Mouse (Mus musculus) neural tube, embryonic 15.5 days (tissue): ENCODE measurements around the gene Fam221b. TPM values are rescaled to one million over a fixed set of nuclear protein-coding genes. Genes with fewer than 3 reads are reported as not detected.
A peak's percentile ranks its signal among the peaks of the same experiment; 100 is the strongest.

Source experiments
- ATAC-seq: fragments of 200-750 bp; cut with Nextera tagmentation; 2 replicates; pipeline ENCODE4 v1.8.0; 2017; ENCODE audit warnings: mild to moderate bottlenecking, moderate TSS enrichment, moderate library complexity; ENCODE audit not compliant: low FRiP score
- H3K27ac ChIP-seq: fragments of 300-500 bp; sonication (generic); replicated peaks from 2 replicates; pipeline ENCODE4 v1.5.1; 2015; ENCODE audit warnings: mild to moderate bottlenecking, inconsistent platforms
- H3K27me3 ChIP-seq: fragments of 300-500 bp; sonication (generic); replicated peaks from 2 replicates; pipeline ENCODE4 v1.6.1; 2015; ENCODE audit warnings: inconsistent platforms
- H3K36me3 ChIP-seq: fragments of 300-500 bp; sonication (generic); 2 replicates; pipeline ENCODE4 v1.6.1; 2015; ENCODE audit warnings: inconsistent platforms
- H3K4me1 ChIP-seq: fragments of 300-500 bp; sonication (generic); 2 replicates; pipeline ENCODE4 v1.6.1; 2015; ENCODE audit warnings: inconsistent platforms
- H3K4me2 ChIP-seq: fragments of 300-500 bp; sonication (generic); 2 replicates; pipeline ENCODE4 v1.6.1; 2015; ENCODE audit warnings: inconsistent platforms, mild to moderate bottlenecking, moderate library complexity
- H3K4me3 ChIP-seq: fragments of 300-500 bp; sonication (generic); replicated peaks from 2 replicates; pipeline ENCODE4 v1.5.1; 2015; ENCODE audit warnings: mild to moderate bottlenecking, inconsistent platforms
- H3K9ac ChIP-seq: fragments of 300-500 bp; sonication (generic); replicated peaks from 2 replicates; pipeline ENCODE4 v1.6.1; 2015; ENCODE audit warnings: mild to moderate bottlenecking, inconsistent platforms
- H3K9me3 ChIP-seq: fragments of 300-500 bp; sonication (generic); replicated peaks from 2 replicates; pipeline ENCODE4 v1.6.1; 2016; ENCODE audit warnings: inconsistent platforms
- WGBS: fragments of 180-500 bp; shearing (Covaris S2); methylation state at CpG from one replicate; pipeline ENCODE4 v1.1.7; 2015; ENCODE audit warnings: mixed read lengths; 5-methylcytosine and 5-hydroxymethylcytosine counted together
- polyA plus RNA-seq: library from polyadenylated mRNA; unstranded; fragments of >200 nt; fragmentation: Nextera tagmentation; extraction: Ambion mirVana; gene quantifications from 2 replicates; pipeline ENCODE4 v1.2.1, GENCODE M21; 2015

Fam221b gene
- polyA plus RNA-seq, 1 experiment from 2014 or later = 1.5 TPM

DNA sequence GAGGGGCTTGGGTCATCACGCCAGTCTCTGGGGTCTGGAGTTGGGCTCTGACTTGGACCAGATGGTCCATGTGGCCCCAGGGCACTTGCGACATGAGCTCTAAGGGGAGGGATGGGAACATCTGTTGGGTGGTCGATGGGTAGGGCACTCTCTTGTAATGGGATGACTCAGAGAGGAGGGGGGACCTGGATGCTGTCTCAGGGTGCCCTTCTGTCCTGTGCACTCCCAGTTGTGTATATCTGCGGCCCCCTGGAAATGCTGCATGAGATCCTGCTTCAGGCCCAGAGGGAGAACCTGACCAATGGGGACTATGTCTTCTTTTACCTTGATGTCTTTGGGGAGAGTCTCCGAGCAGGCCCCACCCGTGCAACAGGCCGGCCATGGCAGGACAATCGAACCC is 35.6 kb downstream of the Fam221b start:
- Histone ChIP-seq H3K4me3 (no peak overlapping the region), H3K9me3 (no peaks in the 10 kb centered on the region), H3K4me1 (peaks cover 45% of the 10 kb centered on the region), H3K36me3 (no peaks in the 10 kb centered on the region), H3K27me3 (no peaks in the 10 kb centered on the region), H3K9ac (no peak overlapping the region), H3K4me2 (peak overlapping the region; percentile 94), H3K27ac (no peak overlapping the region)
- WGBS = 65% methylated on average over 8 of the region's 8 CpGs
- no peak for ATAC-seq

DNA sequence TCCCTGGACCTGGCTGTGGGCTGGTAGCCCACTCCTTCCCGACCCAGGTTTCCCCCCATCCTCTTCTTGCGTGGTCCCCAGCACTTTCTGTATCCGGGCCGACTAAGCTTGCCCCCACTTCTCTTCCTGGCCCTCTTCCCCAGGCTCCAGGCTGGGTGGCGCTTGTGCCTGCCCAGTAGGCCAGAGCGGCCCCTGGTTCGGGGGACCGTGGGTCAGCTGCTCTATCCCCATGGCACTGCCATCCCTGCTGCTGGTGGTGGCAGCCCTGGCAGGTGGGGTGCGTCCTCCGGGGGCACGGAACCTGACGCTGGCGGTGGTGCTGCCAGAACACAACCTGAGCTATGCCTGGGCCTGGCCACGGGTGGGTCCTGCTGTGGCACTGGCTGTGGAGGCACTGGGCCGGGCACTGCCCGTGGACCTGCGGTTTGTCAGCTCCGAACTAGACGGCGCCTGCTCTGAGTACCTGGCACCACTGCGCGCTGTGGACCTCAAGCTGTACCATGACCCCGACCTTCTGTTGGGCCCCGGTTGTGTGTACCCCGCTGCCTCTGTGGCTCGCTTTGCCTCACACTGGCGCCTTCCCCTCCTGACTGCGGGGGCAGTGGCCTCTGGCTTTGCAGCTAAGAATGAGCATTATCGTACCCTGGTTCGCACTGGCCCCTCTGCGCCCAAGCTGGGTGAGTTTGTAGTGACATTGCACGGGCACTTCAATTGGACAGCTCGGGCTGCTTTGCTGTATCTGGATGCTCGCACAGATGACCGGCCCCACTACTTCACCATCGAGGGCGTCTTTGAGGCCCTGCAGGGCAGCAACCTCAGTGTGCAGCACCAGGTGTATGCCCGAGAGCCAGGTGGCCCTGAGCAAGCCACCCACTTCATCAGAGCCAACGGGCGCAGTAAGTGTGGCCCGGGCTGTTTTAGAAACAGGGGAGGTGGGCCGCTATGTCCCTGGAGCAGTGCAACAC is 36.7 kb downstream of the Fam221b start:
- Histone ChIP-seq H3K9me3 (no peaks in the 10 kb centered on the region), H3K4me2 (peak overlapping the region; percentile 94), H3K36me3 (no peaks in the 10 kb centered on the region), H3K27me3 (no peaks in the 10 kb centered on the region), H3K4me3 (peak overlapping the region; percentile 59), H3K27ac (peak overlapping the region; percentile 88), H3K9ac (peak overlapping the region; percentile 78), H3K4me1 (peaks cover 45% of the 10 kb centered on the region)
- WGBS = 45% methylated on average over 42 of the region's 42 CpGs
- ATAC-seq = peak; percentile 15; the same call in 1 of the 2 replicates

DNA sequence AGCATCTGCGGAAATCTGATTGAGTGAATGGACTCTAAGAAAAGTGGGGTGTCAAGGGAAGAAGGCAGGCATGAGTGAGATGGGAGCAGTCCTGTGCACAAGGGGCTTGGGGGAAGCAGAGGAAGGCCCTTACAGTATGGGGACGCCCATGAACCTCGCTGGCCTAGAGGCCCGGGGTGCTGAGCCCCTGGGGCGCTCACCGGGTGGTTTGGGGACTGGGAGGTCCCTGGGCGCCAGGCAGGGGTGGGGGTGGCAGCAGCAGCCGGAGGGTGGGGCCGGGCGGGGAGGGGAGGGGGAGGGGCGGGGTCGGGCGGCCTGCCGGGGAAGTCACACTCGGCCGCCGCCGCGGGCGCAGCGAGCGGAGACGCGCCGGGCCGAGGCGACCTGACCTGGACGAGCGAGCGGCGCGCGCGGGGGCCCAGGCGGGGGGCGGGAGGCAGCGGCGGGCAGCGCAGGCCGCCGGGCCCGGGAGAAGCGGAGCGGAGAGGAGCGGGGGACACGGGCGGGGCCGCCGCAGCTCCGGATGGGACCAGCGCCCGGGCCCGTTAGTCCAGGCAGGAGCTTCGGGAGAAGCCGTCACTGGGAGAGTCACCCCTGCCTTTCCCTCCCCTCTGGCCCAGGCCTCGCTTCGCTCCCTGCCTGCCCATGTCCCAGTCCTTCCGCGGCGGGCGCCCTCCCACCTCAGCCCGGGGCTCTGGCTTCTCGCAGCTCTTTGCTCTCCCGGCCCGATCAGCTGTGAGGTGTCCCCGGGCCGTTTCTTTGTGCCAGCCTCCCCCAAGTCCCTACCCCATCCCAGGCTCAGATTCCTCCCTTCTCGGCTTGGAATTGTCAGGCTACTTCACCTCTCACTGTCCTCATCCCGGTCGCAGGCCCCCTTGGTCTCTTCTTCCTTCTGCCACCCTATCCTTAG is 37.6 kb downstream of the Fam221b start, which contains the start of gene Npr2:
Npr2 (plus strand) TSS at position 890 of the 910 bp plus-strand sequence.
- H3K27me3 ChIP-seq = no peaks in the 10 kb centered on the region
- H3K36me3 ChIP-seq = no peaks in the 10 kb centered on the region
- peaks cover 45% of the 10 kb centered on the region for H3K4me1 ChIP-seq
- peak within 1 kb of the TSS; percentile 94 for H3K4me2 ChIP-seq
- peak within 1 kb of the TSS; percentile 88 for H3K27ac ChIP-seq
- under 1% methylated on average over 25 of the region's 70 CpGs for WGBS
- H3K9ac ChIP-seq = peak within 1 kb of the TSS; percentile 78
- H3K4me3 ChIP-seq = peak within 1 kb of the TSS; percentile 59
- H3K9me3 ChIP-seq = no peaks in the 10 kb centered on the region
- ATAC-seq = peak; percentile 43; the same call in 1 of the 2 replicates

DNA sequence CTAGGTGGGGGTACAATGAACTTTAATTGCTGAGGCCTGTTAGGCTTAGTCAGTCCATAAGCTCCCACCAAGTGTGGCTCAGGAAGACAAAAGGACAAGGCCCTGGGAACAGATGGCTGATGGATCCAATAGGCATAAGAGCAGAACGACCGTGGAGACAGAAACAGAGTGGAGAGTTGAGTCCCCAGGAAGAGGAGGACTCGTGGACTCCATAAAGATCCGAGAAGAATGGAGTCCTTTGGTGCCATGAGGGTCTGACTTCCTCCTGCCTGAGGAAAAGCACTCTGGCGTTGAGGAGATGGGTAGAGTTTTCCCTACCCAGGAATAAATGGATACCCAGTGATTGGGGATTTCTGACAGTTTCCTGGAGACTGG is 38.3 kb downstream of the Fam221b start:
- Histone ChIP-seq H3K4me1 (peaks cover 45% of the 10 kb centered on the region), H3K9ac (no peak overlapping the region; the same call in 1 of the 2 replicates)

DNA sequence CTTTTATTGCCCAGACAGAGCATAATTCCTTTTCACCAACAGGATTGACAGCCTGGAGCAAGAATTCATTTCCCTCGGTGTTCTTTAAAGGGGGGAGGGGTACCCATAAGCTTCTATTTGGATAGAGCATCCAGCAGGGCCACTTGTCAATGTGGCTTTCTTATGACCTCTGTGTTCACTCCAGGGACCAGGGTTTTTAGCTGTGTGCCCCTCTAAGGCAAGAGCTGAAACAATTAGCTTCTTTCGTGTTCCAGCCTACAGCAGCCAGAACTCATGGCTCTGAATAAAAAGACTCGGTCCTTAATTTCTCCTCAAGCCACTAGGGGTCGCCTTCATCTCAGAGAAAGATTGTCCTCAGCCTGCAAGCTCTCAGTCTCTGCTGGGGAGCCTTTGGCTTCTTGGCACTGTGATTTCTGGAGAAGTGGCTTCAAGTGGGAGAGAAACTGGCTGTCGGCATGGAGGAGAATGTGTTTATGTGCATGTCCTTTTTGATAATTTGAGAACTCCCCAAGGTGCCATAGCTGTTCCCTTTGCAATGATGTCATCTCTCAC is 38.8 kb downstream of the Fam221b start:
- Histone ChIP-seq H3K4me2 (peak overlapping the region; percentile 94), H3K9me3 (no peaks in the 10 kb centered on the region), H3K9ac (no peak overlapping the region), H3K36me3 (no peaks in the 10 kb centered on the region), H3K4me3 (no peak overlapping the region), H3K27ac (peak overlapping the region; percentile 88), H3K4me1 (peaks cover 45% of the 10 kb centered on the region), H3K27me3 (no peaks in the 10 kb centered on the region)
- peak; percentile 67 for ATAC-seq
- 0% methylated on average over 5 of the region's 5 CpGs for WGBS

More for the DNA sequence above, 38.3 kb downstream of the Fam221b start:
- peak; percentile 12; the same call in 1 of the 2 replicates for ATAC-seq
- Histone ChIP-seq H3K4me3 (peak overlapping the region; percentile 59), H3K4me2 (peak overlapping the region; percentile 94), H3K36me3 (no peaks in the 10 kb centered on the region), H3K27ac (peak overlapping the region; percentile 88), H3K27me3 (no peaks in the 10 kb centered on the region), H3K9me3 (no peaks in the 10 kb centered on the region)
- WGBS = 13% methylated on average over 5 of the region's 5 CpGs

DNA sequence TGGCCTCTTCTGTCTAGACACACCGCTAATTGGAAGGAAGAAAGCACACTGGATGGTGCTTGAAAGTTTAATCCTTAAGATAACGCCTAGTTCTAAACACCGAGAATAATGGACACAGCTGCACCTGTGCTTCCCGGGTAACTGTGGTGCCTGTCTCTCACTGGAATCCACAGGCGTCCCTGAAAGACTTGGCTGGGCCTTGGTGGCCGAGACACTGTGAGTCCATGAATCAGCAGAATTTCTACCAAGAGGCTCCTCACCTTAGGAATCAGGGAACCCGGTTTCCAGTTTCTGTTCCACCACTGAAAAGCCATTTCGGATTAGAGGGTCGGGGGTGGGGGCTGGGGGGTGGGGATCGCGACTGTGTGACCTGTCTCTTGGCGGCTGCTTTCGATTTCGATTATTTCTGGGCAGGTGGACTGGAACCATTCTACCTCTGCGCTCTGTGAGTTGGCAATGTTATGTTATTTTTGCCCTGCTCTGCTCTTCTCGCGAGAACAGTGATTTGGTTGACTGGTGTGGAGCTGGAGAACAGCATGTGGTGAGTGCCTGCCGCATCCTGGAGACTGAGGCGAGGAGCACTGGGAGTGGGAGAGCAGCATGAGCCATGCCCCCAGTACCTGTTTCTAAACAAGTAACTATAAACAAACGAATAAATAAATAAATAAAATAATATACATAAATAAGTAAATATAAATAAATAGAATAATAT is 39.7 kb downstream of the Fam221b start:
- Histone ChIP-seq H3K4me1 (peaks cover 43% of the 10 kb centered on the region), H3K4me2 (peak overlapping the region; percentile 32), H3K9ac (no peak overlapping the region), H3K27me3 (no peaks in the 10 kb centered on the region), H3K27ac (0 out of 2 replicates have a peak overlapping the region, but pooled peaks have one; percentile 1), H3K9me3 (no peaks in the 10 kb centered on the region), H3K4me3 (no peak overlapping the region), H3K36me3 (no peaks in the 10 kb centered on the region)
- ATAC-seq = peak; percentile 40; the same call in 1 of the 2 replicates
- 43% methylated on average over 20 of the region's 20 CpGs for WGBS

DNA sequence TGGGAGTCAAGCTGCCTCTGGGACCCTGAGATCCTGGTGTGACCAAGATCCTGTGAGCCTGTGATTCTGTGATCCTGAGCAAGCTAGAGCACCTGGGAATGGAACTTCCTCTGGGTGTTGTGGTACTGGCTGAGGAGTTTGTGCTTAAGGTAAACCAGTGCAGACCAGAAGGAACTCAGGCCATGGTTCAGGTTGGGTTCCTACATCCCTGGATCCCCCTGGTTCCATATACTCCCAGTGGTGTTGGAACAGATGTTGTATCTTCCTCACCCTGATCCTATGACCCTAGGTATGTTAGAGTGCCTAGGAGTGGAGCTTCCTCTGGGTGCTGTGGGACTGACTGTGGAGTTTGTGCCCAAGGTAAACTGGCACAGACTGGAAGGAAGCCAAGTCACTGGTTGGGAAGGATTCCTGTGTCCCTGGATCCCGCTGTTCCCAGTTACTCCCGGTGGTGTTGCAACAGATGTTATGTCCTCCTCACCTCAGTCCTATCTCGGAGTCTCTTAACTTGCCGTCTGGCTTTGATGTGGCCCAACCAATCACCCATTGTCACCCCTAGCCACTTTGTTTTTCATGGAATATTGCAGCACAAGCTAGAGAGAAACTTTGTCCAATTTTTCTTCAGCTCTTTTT is 48.7 kb downstream of the Fam221b start:
- Histone ChIP-seq H3K9ac (no peak overlapping the region), H3K9me3 (no peaks in the 10 kb centered on the region), H3K27me3 (0 out of 2 replicates have a peak, but pooled peaks cover 4% of the 10 kb centered on the region), H3K4me1 (no peaks in the 10 kb centered on the region), H3K36me3 (no peaks in the 10 kb centered on the region), H3K4me3 (no peak overlapping the region), H3K4me2 (no peak overlapping the region), H3K27ac (no peak overlapping the region)
- no peak for ATAC-seq
- WGBS = 82% methylated on average over 4 of the region's 4 CpGs

DNA sequence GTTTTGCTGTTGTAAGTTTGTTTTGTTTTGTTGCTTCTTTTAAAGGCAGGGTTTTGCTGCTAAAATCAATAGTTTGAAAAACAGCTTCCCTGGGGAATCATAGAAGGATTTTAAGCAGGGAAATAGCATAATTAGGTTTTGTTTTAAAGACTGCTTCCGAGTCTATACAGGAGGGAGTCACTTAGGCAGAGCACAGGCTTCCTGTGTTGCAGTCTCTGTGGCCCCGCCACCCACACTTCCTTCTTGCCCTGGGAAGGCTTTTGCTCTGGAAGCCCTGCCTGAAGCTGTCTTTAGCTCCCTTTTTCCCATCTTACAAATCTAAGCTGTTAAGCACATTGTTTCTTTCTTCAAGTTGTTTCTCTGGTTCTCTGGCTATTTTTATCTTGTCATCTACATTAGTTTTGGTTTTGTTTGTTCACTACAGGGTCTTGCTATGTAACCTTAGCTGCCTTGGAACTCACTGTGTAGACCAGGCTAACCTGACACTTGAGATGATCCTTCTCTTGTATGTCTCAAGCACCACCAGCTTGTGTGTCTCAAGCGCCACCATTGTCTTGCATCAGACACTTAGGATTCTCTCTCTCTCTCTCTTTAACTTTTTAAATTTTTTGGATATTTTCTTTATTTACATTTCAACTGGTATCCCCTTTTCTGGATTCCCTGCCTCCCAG is 55.8 kb downstream of the Fam221b start:
- Histone ChIP-seq H3K27me3 (no peaks in the 10 kb centered on the region), H3K27ac (no peak overlapping the region), H3K36me3 (no peaks in the 10 kb centered on the region), H3K4me1 (no peaks in the 10 kb centered on the region), H3K4me3 (no peak overlapping the region), H3K4me2 (no peak overlapping the region), H3K9ac (no peak overlapping the region), H3K9me3 (no peaks in the 10 kb centered on the region)
- WGBS = 67% methylated on average over 3 of the region's 3 CpGs
- no peak for ATAC-seq

DNA sequence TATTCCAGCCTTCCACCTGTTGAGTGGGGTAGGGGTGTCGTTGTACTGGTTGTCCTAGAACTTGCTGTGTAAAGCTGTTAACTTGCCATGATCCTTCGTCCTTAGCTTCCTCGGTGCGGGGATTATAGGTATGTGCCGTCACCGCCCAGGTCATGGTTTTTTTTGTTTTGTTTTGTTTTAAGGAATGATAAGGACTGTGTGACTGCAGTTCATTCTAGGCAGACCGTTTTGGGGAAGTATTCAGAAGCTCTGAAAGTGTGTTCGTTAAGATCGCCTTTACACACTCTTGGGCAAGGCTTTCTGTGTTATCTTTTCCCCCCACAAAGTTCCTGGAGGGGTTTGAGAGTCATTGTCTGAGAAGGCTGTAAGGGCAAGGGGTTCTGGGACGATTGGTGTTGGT is 56.4 kb downstream of the Fam221b start:
- H3K36me3 ChIP-seq = no peaks in the 10 kb centered on the region
- H3K4me1 ChIP-seq = no peaks in the 10 kb centered on the region
- H3K4me3 ChIP-seq = no peak overlapping the region
- no peaks in the 10 kb centered on the region for H3K27me3 ChIP-seq
- 80% methylated on average over 10 of the region's 10 CpGs for WGBS
- H3K9ac ChIP-seq = no peak overlapping the region
- H3K4me2 ChIP-seq = no peak overlapping the region
- H3K27ac ChIP-seq = no peak overlapping the region
- ATAC-seq = no peak
- no peaks in the 10 kb centered on the region for H3K9me3 ChIP-seq
